Mouse (Mus musculus) liver, adult 2 months (tissue): ENCODE measurements around the gene Pvalb.

Source experiments
- CTCF ChIP-seq: fragments of 200-500 bp; IDR thresholded peaks from 2 replicates; pipeline ENCODE4 v1.5.1; 2011; ENCODE audit warnings: low read depth, low read length, control low read depth
- POLR2A ChIP-seq: fragments of 200-500 bp; IDR thresholded peaks from 2 replicates; pipeline ENCODE4 v1.6.1; 2011; ENCODE audit warnings: low read length, control low read depth; ENCODE audit not compliant: insufficient read depth; ENCODE audit errors: extremely low read depth

DNA sequence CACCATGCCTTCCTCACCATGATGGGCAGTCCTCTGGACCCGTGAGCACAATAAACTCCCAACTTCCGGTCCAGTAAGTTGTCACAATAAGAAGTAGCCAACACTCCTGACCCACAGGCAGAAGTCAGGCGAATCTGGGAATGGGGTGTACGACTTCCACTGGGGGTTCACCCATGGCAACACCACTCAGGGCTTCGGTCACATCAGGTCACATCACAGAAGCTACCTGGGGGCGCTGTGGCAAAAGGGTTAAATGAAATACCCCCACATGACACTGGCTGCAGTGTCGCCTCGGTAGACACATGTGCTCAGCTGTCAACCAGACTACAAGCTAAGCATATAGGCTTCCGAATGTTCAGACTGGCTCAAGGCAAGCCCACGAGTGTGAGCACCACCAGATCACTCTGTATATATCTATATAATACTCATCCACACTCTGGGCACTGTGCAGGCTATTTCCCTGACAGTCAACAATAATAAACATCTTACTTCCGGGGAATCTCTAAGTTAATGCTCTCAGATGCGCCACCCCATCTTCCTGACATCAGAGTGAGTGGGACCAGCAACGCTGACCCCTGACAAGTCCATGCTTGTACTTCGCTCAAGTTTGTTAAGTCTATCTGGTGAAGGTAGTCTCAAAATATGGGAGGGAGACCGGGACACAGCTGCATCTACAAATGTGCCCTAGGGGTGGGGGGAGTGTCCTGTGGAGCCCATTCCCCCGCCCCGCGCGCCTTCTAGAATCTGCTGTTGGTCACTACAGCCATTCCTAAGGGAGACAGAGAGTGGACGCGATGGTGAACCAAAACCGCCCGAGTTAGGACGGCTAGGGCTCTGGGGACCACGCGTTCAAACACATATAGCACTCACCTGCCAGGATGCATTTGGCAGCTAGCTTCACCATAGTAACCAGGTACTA lies 33.0 kb downstream of the Pvalb start:
- TF ChIP-seq POLR2A, result no peak
- TF ChIP-seq CTCF, result no peak
